Mouse (Mus musculus) embryonic facial prominence, embryonic 14.5 days (tissue): ENCODE data around the gene Josd1. TPM values are rescaled to one million over a fixed set of nuclear protein-coding genes. Genes with fewer than 3 reads are reported as not detected.
A peak's percentile ranks its signal among the peaks of the same experiment; 100 is the strongest.
"Not testable (repeated sequence)": the region's sequence is repeated elsewhere in the genome, so short reads cannot be mapped to it uniquely, and the experiment has no call there.

Experiments
- ATAC-seq: fragments of 200-750 bp; cut with Nextera tagmentation; 2 replicates; pipeline ENCODE4 v1.8.0; 2017; ENCODE audit warnings: low read depth, moderate number of reproducible peaks, moderate TSS enrichment
- DNase-seq: peaks from one replicate; pipeline ENCODE4 v3.0.0-alpha.2; 2015; ENCODE audit warnings: low spot score
- H3K27ac ChIP-seq: fragments of 300-500 bp; sonication (generic); replicated peaks from 2 replicates; pipeline ENCODE4 v1.5.1; 2014; ENCODE audit warnings: low read depth, mild to moderate bottlenecking, low read length, moderate library complexity
- H3K27me3 ChIP-seq: fragments of 300-500 bp; sonication (generic); replicated peaks from 2 replicates; pipeline ENCODE4 v1.6.1; 2014; ENCODE audit warnings: low read length; ENCODE audit not compliant: control insufficient read depth, insufficient read depth
- H3K36me3 ChIP-seq: fragments of 300-500 bp; sonication (generic); 2 replicates; pipeline ENCODE4 v1.6.1; 2014; ENCODE audit warnings: low read length, mixed read lengths; ENCODE audit not compliant: control insufficient read depth, insufficient read depth
- H3K4me1 ChIP-seq: fragments of 300-500 bp; sonication (generic); 2 replicates; pipeline ENCODE4 v1.6.1; 2014; ENCODE audit warnings: antibody characterized with exemption, low read length; ENCODE audit not compliant: control insufficient read depth, insufficient read depth
- H3K4me2 ChIP-seq: fragments of 300-500 bp; sonication (generic); 2 replicates; pipeline ENCODE4 v1.6.1; 2014; ENCODE audit warnings: low read depth, mild to moderate bottlenecking, low read length, moderate library complexity, mixed read lengths
- H3K4me3 ChIP-seq: fragments of 300-500 bp; sonication (generic); 2 replicates; pipeline ENCODE4 v1.5.1; 2014; ENCODE audit warnings: low read depth, mild to moderate bottlenecking, low read length
- H3K9ac ChIP-seq: fragments of 300-500 bp; sonication (generic); 2 replicates; pipeline ENCODE4 v1.6.1; 2014; ENCODE audit warnings: low read depth, mild to moderate bottlenecking, low read length, moderate library complexity, mixed read lengths
- H3K9me3 ChIP-seq: fragments of 300-500 bp; sonication (generic); 2 replicates; pipeline ENCODE4 v1.6.1; 2016; ENCODE audit warnings: low read length; ENCODE audit not compliant: control insufficient read depth
- WGBS: fragments of 180-500 bp; shearing (Covaris S2); extraction: QIAGEN DNeasy Blood & Tissue Kit; methylation state at CpG from one replicate; pipeline ENCODE4 v1.1.7; 2014; 5-methylcytosine and 5-hydroxymethylcytosine counted together
- polyA plus RNA-seq: library from polyadenylated mRNA; unstranded; fragments of >200 nt; fragmentation: Nextera tagmentation; extraction: Ambion mirVana; gene quantifications from 2 replicates; pipeline ENCODE4 v1.2.1, GENCODE M21; 2014

Josd1 gene
- polyA plus RNA-seq, 1 experiment from 2014 or later, result 19.9 TPM

DNA sequence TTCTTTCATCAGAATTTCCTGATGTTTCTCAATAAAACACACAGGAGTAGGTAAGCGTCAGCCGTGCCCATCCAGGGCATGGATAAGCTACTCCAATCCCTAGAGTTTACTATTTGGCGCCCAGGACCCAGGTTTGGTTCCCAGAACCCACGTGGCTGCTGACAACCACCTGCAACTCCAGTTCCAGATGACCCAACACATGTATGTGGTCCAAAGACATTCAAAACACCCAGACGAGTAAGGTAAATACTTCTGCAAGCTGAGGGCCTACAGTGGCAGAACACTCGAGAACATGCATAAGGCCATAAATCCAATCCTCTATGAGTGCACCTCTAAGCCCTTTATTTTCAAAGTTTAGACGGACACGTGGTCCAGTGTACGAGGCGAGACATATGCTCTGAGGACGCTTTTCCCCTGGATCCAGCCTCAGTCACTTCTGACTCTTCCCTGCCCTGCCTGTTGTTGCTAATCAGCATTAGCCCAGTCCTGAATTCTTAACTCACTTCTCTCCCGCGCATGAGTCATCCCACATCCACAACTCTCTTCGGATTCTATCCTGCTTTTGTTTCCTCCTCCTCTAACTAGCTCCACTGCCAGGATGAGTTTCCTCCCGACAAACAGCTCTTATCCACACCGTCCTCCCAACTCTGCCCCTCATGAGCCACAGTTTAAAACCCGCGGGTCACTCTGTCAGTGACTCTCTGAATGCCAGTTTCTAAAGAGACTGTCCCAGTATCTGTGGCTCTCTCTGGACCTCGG is 3.8 kb downstream of the Josd1 start:
- 67% methylated on average over 19 of the region's 19 CpGs for WGBS
- ATAC-seq (no peak), DNase-seq (no peak)
- peak overlapping the region; percentile 95 for H3K9ac ChIP-seq
- H3K27ac ChIP-seq, result no peak overlapping the region
- no peaks in the 10 kb centered on the region for H3K9me3 ChIP-seq
- peak overlapping the region; percentile 88 for H3K4me2 ChIP-seq
- no peaks in the 10 kb centered on the region for H3K27me3 ChIP-seq
- peaks cover 7% of the 10 kb centered on the region; the same call in 1 of the 2 replicates for H3K36me3 ChIP-seq
- H3K4me1 ChIP-seq, result peaks cover 38% of the 10 kb centered on the region
- H3K4me3 ChIP-seq, result peak overlapping the region; percentile 72

DNA sequence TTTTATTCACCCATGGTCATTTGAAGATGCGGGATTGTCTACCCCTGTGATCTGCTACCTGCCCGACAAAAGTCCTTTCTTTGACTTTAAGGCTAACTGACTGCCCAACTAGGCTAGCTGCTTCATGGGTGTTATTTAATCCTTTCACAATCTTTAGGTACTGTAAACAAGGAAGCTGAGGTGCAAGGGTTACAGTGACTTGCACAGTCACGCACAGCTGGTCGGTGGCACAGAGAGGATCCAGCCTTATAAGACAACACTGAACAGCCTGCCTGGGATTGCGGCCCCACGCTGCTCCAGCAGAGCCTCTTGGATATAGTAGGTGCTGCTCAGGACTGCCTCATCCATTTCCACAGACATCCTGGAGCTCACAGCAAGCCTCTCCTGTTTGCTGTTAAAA is 4.6 kb downstream of the Josd1 start:
- Histone ChIP-seq H3K4me3 (no peak overlapping the region), H3K36me3 (peaks cover 7% of the 10 kb centered on the region; the same call in 1 of the 2 replicates), H3K27ac (no peak overlapping the region), H3K27me3 (no peaks in the 10 kb centered on the region), H3K4me2 (peak overlapping the region; percentile 15), H3K4me1 (peaks cover 34% of the 10 kb centered on the region), H3K9ac (no peak overlapping the region; the same call in 1 of the 2 replicates), H3K9me3 (no peaks in the 10 kb centered on the region)
- 76% methylated on average over 6 of the region's 6 CpGs for WGBS
- DNase-seq (no peak), ATAC-seq (no peak)

DNA sequence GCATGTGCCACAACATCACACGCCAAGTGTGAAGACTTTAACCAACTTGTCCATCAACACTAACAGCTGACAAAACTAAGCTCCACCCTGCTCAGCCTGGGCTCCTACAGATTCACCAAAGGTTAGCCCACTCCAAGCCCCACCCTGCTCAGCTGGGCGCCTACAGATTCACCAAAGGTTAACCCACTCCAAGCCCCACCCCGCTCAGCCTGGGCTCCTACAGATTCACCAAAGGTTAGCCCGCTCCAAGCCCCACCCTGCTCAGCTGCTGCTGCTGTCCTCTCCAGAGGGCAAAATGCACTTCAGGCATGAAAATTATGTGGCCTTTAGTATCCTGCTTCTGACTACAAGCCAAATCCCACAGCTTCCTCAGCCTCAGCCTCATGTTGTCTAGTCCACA is 5.7 kb downstream of the Josd1 start:
- DNase-seq (no peak), ATAC-seq (no peak)
- Histone ChIP-seq H3K9me3 (no peaks in the 10 kb centered on the region), H3K4me2 (no peak overlapping the region), H3K36me3 (peaks cover 7% of the 10 kb centered on the region; the same call in 1 of the 2 replicates), H3K9ac (no peak overlapping the region), H3K27me3 (no peaks in the 10 kb centered on the region), H3K27ac (no peak overlapping the region), H3K4me3 (no peak overlapping the region), H3K4me1 (peaks cover 34% of the 10 kb centered on the region)
- WGBS, result 87% methylated on average over 4 of the region's 4 CpGs

DNA sequence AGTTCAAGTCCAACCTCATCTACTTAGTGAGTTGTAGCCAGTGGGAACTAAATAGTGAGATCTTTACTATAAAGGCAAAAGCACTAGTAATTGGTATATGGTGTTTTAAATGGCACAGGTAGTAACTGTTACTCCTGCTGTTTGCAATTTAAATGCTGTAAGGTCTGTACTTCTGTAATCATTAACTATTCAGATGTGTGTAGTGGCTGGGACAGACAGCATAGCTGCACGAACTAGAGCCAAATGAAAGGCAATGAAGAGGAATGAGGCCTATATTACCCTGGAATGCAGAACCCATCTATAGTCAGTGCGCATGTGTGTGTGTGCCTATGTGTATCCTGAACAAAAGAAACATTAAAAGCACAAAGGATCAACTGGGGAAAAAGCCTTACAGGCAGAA is 9.8 kb downstream of the Josd1 start:
- H3K4me3 ChIP-seq, result no peak overlapping the region
- H3K9me3 ChIP-seq, result no peaks in the 10 kb centered on the region
- no peak overlapping the region for H3K27ac ChIP-seq
- H3K27me3 ChIP-seq, result no peaks in the 10 kb centered on the region
- no peak for DNase-seq
- no peak overlapping the region for H3K9ac ChIP-seq
- no peak overlapping the region for H3K4me2 ChIP-seq
- WGBS, result 82% methylated on average over 2 of the region's 2 CpGs
- no peaks in the 10 kb centered on the region for H3K4me1 ChIP-seq
- H3K36me3 ChIP-seq, result peaks cover 44% of the 10 kb centered on the region
- no peak for ATAC-seq

DNA sequence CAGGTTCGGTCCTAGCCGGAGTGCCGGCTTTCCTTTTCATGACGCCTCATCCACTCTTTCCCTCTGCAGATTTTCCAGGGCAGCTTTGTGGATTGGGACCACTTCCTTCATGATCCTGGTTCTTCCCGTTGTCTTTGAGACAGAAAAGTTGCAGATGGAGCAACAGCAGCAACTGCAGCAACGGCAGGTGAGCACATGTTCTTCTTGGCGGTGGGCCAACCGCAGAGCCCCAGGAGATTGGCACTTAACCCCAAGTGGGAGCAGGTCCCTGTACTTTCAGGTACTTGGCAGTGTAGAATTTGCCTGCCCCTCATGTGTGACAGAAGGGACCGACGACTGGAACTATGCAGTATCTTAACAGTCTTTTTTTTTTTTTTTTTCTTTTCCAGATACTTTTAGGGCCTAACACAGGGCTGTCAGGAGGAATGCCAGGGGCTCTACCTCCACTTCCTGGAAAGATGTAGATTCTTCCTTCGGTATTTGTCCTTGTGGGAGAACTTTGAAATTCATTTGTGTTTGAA is 15.8 kb downstream of the Josd1 start:
- H3K4me1 ChIP-seq, DNase-seq, H3K27me3 ChIP-seq, H3K9me3 ChIP-seq, H3K9ac ChIP-seq, ATAC-seq, H3K27ac ChIP-seq: not testable (repeated sequence)
- WGBS, result 69% methylated on average over 11 of the region's 11 CpGs
- Histone ChIP-seq H3K4me3 (peak overlapping the region; percentile 92), H3K4me2 (peak overlapping the region; percentile 63), H3K36me3 (peaks cover 54% of the 10 kb centered on the region)

DNA sequence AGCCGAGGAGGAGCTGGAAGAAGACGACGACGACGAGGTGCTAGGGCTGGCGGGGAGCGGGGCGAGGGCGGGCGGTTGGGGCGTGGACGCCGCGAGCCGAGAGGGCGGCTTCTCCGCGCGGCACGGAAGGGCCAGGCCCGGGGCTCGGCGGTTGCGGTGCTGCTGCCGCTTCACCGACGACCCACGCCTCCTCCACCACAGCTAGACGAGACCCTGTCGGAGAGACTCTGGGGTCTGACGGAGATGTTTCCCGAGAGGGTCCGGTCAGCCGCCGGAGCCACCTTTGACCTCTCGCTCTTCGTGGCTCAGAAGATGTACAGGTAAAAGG is 16.8 kb downstream of the Josd1 start:
- H3K9ac ChIP-seq, result peak overlapping the region; percentile 82
- no peak for DNase-seq
- no peak overlapping the region for H3K27ac ChIP-seq
- 1% methylated on average over 10 of the region's 37 CpGs for WGBS
- peaks cover 54% of the 10 kb centered on the region for H3K36me3 ChIP-seq
- ATAC-seq, result peak; percentile 41; the same call in 1 of the 2 replicates
- peak overlapping the region; percentile 63 for H3K4me2 ChIP-seq
- peaks cover 5% of the 10 kb centered on the region; the same call in 1 of the 2 replicates for H3K4me1 ChIP-seq
- H3K9me3 ChIP-seq, result no peaks in the 10 kb centered on the region
- H3K27me3 ChIP-seq, result no peaks in the 10 kb centered on the region
- peak overlapping the region; percentile 92 for H3K4me3 ChIP-seq

GRCm38 (mm10) chr15:79670249-79670971 is 17.3 kb downstream of the Josd1 start, which contains the start of gene Tomm22:
Tomm22 (plus strand) TSS chr15:79670861.
- no peaks in the 10 kb centered on the region for H3K9me3 ChIP-seq
- H3K4me2 ChIP-seq, result peak within 1 kb of the TSS; percentile 63
- H3K27me3 ChIP-seq, result no peaks in the 10 kb centered on the region
- peaks cover 57% of the 10 kb centered on the region for H3K36me3 ChIP-seq
- WGBS, result 15% methylated on average over 32 of the region's 33 CpGs
- peak within 1 kb of the TSS; percentile 82 for H3K9ac ChIP-seq
- H3K27ac ChIP-seq, result no peak within 1 kb of the TSS
- H3K4me1 ChIP-seq, result peaks cover 5% of the 10 kb centered on the region; the same call in 1 of the 2 replicates
- DNase-seq (peak; percentile 98), ATAC-seq (peak; percentile 96)
- peak within 1 kb of the TSS; percentile 92 for H3K4me3 ChIP-seq

DNA sequence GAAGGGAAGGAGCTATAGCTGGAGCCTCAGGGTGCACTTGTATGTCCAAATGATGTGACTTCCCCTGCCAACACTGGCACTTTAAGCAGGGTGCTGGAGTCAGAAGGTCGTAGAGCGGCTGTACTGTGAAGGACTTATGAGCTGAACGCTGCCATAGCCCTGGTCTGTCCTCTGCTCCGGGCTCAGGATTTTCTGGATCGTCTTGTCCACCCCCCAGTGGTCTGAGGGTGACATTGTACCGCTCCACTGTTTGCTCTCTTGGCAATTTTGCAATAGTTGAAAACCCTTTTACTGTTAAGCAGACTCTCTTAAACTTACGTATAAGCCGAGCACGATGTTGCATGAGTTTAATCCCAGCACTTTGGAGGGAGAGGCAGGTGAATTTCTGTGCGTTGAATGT is 18.5 kb downstream of the Josd1 start:
- Histone ChIP-seq H3K4me1 (peaks cover 5% of the 10 kb centered on the region; the same call in 1 of the 2 replicates), H3K27me3 (no peaks in the 10 kb centered on the region), H3K4me3 (no peak overlapping the region), H3K9ac (no peak overlapping the region), H3K4me2 (no peak overlapping the region), H3K36me3 (peaks cover 44% of the 10 kb centered on the region), H3K9me3 (no peaks in the 10 kb centered on the region), H3K27ac (no peak overlapping the region)
- ATAC-seq, result no peak
- no peak for DNase-seq
- 68% methylated on average over 10 of the region's 10 CpGs for WGBS
